ENCODE assay signal across 19 mouse cellular contexts in the genomic region with DNA sequence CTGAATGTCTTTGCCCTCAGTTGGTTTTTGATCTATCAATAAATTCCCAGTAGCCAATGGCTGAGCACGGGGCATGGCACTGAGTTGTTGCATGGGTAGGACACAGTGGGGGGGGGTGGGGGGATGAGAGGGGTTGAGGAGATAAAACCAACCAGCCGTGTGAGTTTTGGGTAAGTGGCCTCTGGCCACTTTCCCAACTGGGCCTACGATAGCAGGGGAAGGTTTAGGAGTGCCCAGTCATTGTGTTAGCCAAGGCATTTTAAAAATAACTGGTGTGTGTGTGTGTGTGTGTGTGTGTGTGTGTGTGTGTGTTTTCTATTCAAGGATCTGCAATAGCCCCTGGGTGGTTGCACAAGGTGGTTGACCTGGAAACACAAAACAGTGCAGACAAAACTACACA. TPM values are rescaled to one million over a fixed set of nuclear protein-coding genes. Genes with fewer than 3 reads are reported as not detected.
DNase-seq lines count a peak whose midpoint lies in the region; ATAC-seq and TF ChIP-seq lines count a peak whose summit lies in the region.
"Had no signal": no experiment of that assay in that cellular context is flagged by ENCODE, and none has a peak within 500 bp of the region (broad histone marks: within the 10 kb centered on the region; RNA-seq: fewer than 3 reads in every experiment).

No protein-coding gene starts in this region.

- peak; percentile 97 for DNase-seq in heart, adult 11 months
- DNase-seq in 416B (ENCODE audit: low read depth), result peak; percentile 50
- DNase-seq in heart, adult 9 months (ENCODE audit: low spot score in 2 of 2), result peak; percentile 34 to 62
- DNase-seq in liver, adult 2 months (ENCODE audit: extremely low read depth, low read depth, low spot score), result peak; percentile 77
- DNase-seq in limb, embryonic 10.5 days (ENCODE audit: low spot score), result no peak
- DNase-seq in kidney, postnatal 25 days, result no peak
- no peak for DNase-seq in layer of hippocampus, adult 2 months (ENCODE audit: low spot score in 2 of 2)
- DNase-seq: cerebellum, postnatal 10 days; forebrain, postnatal 0 days; gastrocnemius, postnatal 25 days; kidney, postnatal 14 days; thymus, postnatal 4 days had no signal

- H3K4me2 ChIP-seq in heart, embryonic 12.5 days, result no peak overlapping the region

- H3K27ac ChIP-seq in heart, embryonic 12.5 days (ENCODE audit: poor library complexity, severe bottlenecking), result no peak overlapping the region
- peak overlapping the region; percentile 80 for H3K27ac ChIP-seq in liver, adult 2 months (replicated peaks; ENCODE audit: insufficient read depth, low read depth, low read length)
- H3K27ac ChIP-seq in limb, embryonic 10.5 days, result no peak overlapping the region
- H3K27ac ChIP-seq in layer of hippocampus, adult 2 months, result no peak overlapping the region
- H3K27ac ChIP-seq: left cerebral cortex, adult 2 months; macrophage had no signal

- no peak overlapping the region for H3K9ac ChIP-seq in heart, embryonic 12.5 days
- no peak overlapping the region for H3K9ac ChIP-seq in liver, adult 2 months (ENCODE audit: low read depth, low read length)
- H3K9ac ChIP-seq: embryonic facial prominence, embryonic 12.5 days; forebrain, postnatal 0 days; stomach, embryonic 15.5 days had no signal

- 7% methylated on average over 3 of the region's 3 CpGs for WGBS in heart, embryonic 12.5 days
- WGBS in liver, adult 2 months, result 19% methylated on average over 3 of the region's 3 CpGs
- WGBS in limb, embryonic 10.5 days, result 20% methylated on average over 3 of the region's 3 CpGs

- peaks cover 42% of the 10 kb centered on the region for H3K4me1 ChIP-seq in heart, embryonic 12.5 days (replicated peaks)
- peaks cover 43% of the 10 kb centered on the region for H3K4me1 ChIP-seq in liver, adult 2 months (ENCODE audit: control insufficient read depth, insufficient read depth, low read length)
- peaks cover 27% of the 10 kb centered on the region for H3K4me1 ChIP-seq in limb, embryonic 10.5 days

- no peak for TF ChIP-seq CTCF in liver, adult 2 months (IDR thresholded peaks at IDR 0.05; ENCODE audit: low read depth, low read length)
- TF ChIP-seq CTCF in layer of hippocampus, adult 2 months (conservative IDR thresholded peaks at IDR 0.05), result no peak

- ATAC-seq in heart, embryonic 12.5 days (ENCODE audit: insufficient number of reproducible peaks, low FRiP score), result no peak
- ATAC-seq: activated CD4-positive, CD25-positive, alpha-beta regulatory T cell, adult 4 months had no signal

- no peak for TF ChIP-seq POLR2A in liver, adult 2 months (IDR thresholded peaks at IDR 0.05; ENCODE audit: extremely low read depth, insufficient read depth, low read length)

- H3K4me3 ChIP-seq in heart, embryonic 12.5 days, result no peak overlapping the region
- no peak overlapping the region for H3K4me3 ChIP-seq in liver, adult 2 months (ENCODE audit: insufficient read depth, low read depth, low read length)
- H3K4me3 ChIP-seq in limb, embryonic 10.5 days, result no peak overlapping the region
- no peak overlapping the region for H3K4me3 ChIP-seq in layer of hippocampus, adult 2 months
- H3K4me3 ChIP-seq: embryonic facial prominence, embryonic 12.5 days; left cerebral cortex, adult 2 months; stomach, embryonic 15.5 days had no signal

- no peaks in the 10 kb centered on the region for H3K9me3 ChIP-seq in heart, embryonic 12.5 days (replicated peaks)
- no peaks in the 10 kb centered on the region for H3K9me3 ChIP-seq in limb, embryonic 10.5 days (replicated peaks)
- H3K9me3 ChIP-seq: embryonic facial prominence, embryonic 12.5 days; stomach, embryonic 15.5 days had no signal

- H3K36me3 ChIP-seq in heart, embryonic 12.5 days, result no peaks in the 10 kb centered on the region
- no peaks in the 10 kb centered on the region for H3K36me3 ChIP-seq in liver, adult 2 months (ENCODE audit: control insufficient read depth, insufficient read depth, low read length)
- no peaks in the 10 kb centered on the region for H3K36me3 ChIP-seq in limb, embryonic 10.5 days
- H3K36me3 ChIP-seq: embryonic facial prominence, embryonic 12.5 days; stomach, embryonic 15.5 days had no signal

- no peaks in the 10 kb centered on the region for H3K79me2 ChIP-seq in liver, adult 2 months (ENCODE audit: control insufficient read depth, insufficient read depth, low read length)

- no peaks in the 10 kb centered on the region for H3K27me3 ChIP-seq in heart, embryonic 12.5 days (replicated peaks)
- no peaks in the 10 kb centered on the region for H3K27me3 ChIP-seq in liver, adult 2 months (ENCODE audit: control insufficient read depth, insufficient read depth, low read length)
- H3K27me3 ChIP-seq in limb, embryonic 10.5 days (ENCODE audit: low read depth, poor library complexity, severe bottlenecking), result no peaks in the 10 kb centered on the region
- H3K27me3 ChIP-seq: embryonic facial prominence, embryonic 12.5 days; stomach, embryonic 15.5 days had no signal

RNA-seq across cellular contexts. Expression of gene March6, which starts 12.4 kb away (rescaled TPM):
- 41.3 and 41.9 TPM in 2 replicates for polyA plus RNA-seq in heart, embryonic 12.5 days (2016; fragmentation: Nextera tagmentation; extraction: Ambion mirVana)
- 77.0 and 79.8 TPM in 2 replicates for total RNA-seq in liver, adult 2 months (2014; rRNA removed)
- 22.6 and 27.5 TPM in 2 replicates for polyA plus RNA-seq in liver, adult 2 months (2012; rRNA removed)
- 29.6 and 36.2 TPM in 2 replicates for polyA plus RNA-seq in limb, embryonic 10.5 days (2016; fragmentation: Nextera tagmentation; extraction: Ambion mirVana)
- 100 to 1,000 TPM; 186 to 194 TPM for total RNA-seq in layer of hippocampus, adult 2 months (2021)

RNA-seq across cellular contexts. Expression of gene Cmbl, which starts 21.9 kb away (rescaled TPM):
- polyA plus RNA-seq in heart, embryonic 12.5 days (2016; fragmentation: Nextera tagmentation; extraction: Ambion mirVana), result 6.6 and 8.0 TPM in 2 replicates
- total RNA-seq in liver, adult 2 months (2014; rRNA removed), result 292 and 434 TPM in 2 replicates
- polyA plus RNA-seq in liver, adult 2 months (2012; rRNA removed), result 374 and 481 TPM in 2 replicates
- 0.98 and 2.0 TPM in 2 replicates for polyA plus RNA-seq in limb, embryonic 10.5 days (2016; fragmentation: Nextera tagmentation; extraction: Ambion mirVana)
- total RNA-seq in layer of hippocampus, adult 2 months (2021), result 10 to 100 TPM; 12.7 to 12.8 TPM
- total RNA-seq: neutrophil, adult 5-6 weeks had no signal

RNA-seq across cellular contexts. Expression of gene Cct5, which starts 58.4 kb away (rescaled TPM):
- polyA plus RNA-seq in heart, embryonic 12.5 days (2016; fragmentation: Nextera tagmentation; extraction: Ambion mirVana), result 397 and 401 TPM in 2 replicates
- 180 and 184 TPM in 2 replicates for total RNA-seq in liver, adult 2 months (2014; rRNA removed)
- polyA plus RNA-seq in liver, adult 2 months (2012; rRNA removed), result 72.8 and 73.6 TPM in 2 replicates
- 754 and 870 TPM in 2 replicates for polyA plus RNA-seq in limb, embryonic 10.5 days (2016; fragmentation: Nextera tagmentation; extraction: Ambion mirVana)
- 100 to 1,000 TPM; 236 to 247 TPM for total RNA-seq in layer of hippocampus, adult 2 months (2021)

RNA-seq across cellular contexts. Expression of gene Fam173b, which starts 58.4 kb away (rescaled TPM):
- polyA plus RNA-seq in heart, embryonic 12.5 days (2016; fragmentation: Nextera tagmentation; extraction: Ambion mirVana), result 12.7 TPM in 2 replicates
- 20.1 and 20.4 TPM in 2 replicates for total RNA-seq in liver, adult 2 months (2014; rRNA removed)
- polyA plus RNA-seq in liver, adult 2 months (2012; rRNA removed), result 8.5 and 13.7 TPM in 2 replicates
- polyA plus RNA-seq in limb, embryonic 10.5 days (2016; fragmentation: Nextera tagmentation; extraction: Ambion mirVana), result 13.7 and 14.7 TPM in 2 replicates
- 10 to 100 TPM; 11.2 to 11.3 TPM for total RNA-seq in layer of hippocampus, adult 2 months (2021)

Comparison
In these comparisons a context has a peak if more than half of its experiments do, and no peak if none do; other contexts are left out.
1. DNase-seq: peak in heart, adult 11 months (single experiment), 416B (single experiment), heart, adult 9 months (2 of 2) and liver, adult 2 months (single experiment); none in limb, embryonic 10.5 days (single experiment), kidney, postnatal 25 days (0 of 2) and layer of hippocampus, adult 2 months (0 of 2).
2. RNA of gene Cmbl, which starts 21.9 kb away (polyA plus RNA-seq): 374 to 481 TPM in liver, adult 2 months; 6.6 to 8.0 TPM in heart, embryonic 12.5 days and 0.98 to 2.0 TPM in limb, embryonic 10.5 days; every median in the first group is over 10 times any median in the second.